Mouse (Mus musculus): ENCODE results near the gene Fars2. TPM values are rescaled to one million over a fixed set of nuclear protein-coding genes. Genes with fewer than 3 reads are reported as not detected.

Fars2 gene
- polyA plus RNA-seq, 1 experiment from 2014 or later, result 37.9 TPM

- DNase-seq, result no peak
- no peak overlapping the region for H3K4me2 ChIP-seq (ENCODE audit: low read depth, low read length)
- no peak for TF ChIP-seq CTCF (IDR thresholded peaks at IDR 0.05; ENCODE audit: low read depth)
- no peak for TF ChIP-seq EP300 (IDR thresholded peaks at IDR 0.05; ENCODE audit: low read depth)
Observed at GRCm38 (mm10) chr13:36562447-36563441, 445.5 kb downstream of the Fars2 start.

GRCm38 (mm10) chr13:36564764-36565315 lies 447.6 kb downstream of the Fars2 start:
- Histone ChIP-seq H3K9ac (replicated peaks) (no peak overlapping the region), H3K4me3 (ENCODE audit: low read depth, low read length) (no peak overlapping the region), H3K27ac (ENCODE audit: low read depth) (no peak overlapping the region), H3K36me3 (replicated peaks; ENCODE audit: insufficient read depth, low read length) (no peaks in the 10 kb centered on the region), H3K4me1 (ENCODE audit: insufficient read depth) (no peaks in the 10 kb centered on the region), H3K4me2 (ENCODE audit: low read depth, low read length) (no peak overlapping the region), H3K9me3 (ENCODE audit: low read length) (no peaks in the 10 kb centered on the region), H3K27me3 (ENCODE audit: insufficient read depth, low read length) (no peaks in the 10 kb centered on the region)
- no peak for DNase-seq
- 60% methylated on average over 6 of the region's 6 CpGs for WGBS (ENCODE audit: insufficient replicate concordance)
- no peak for TF ChIP-seq EP300 (IDR thresholded peaks at IDR 0.05; ENCODE audit: low read depth)
- TF ChIP-seq CTCF (IDR thresholded peaks at IDR 0.05; ENCODE audit: low read depth), result no peak
- ATAC-seq, result no peak

More at GRCm38 (mm10) chr13:36562447-36563441, 445.5 kb downstream of the Fars2 start:
- Histone ChIP-seq H3K9ac (replicated peaks) (no peak overlapping the region), H3K27me3 (ENCODE audit: insufficient read depth, low read length) (no peaks in the 10 kb centered on the region), H3K4me1 (ENCODE audit: insufficient read depth) (no peaks in the 10 kb centered on the region), H3K4me3 (ENCODE audit: low read depth, low read length) (no peak overlapping the region), H3K36me3 (replicated peaks; ENCODE audit: insufficient read depth, low read length) (no peaks in the 10 kb centered on the region), H3K27ac (ENCODE audit: low read depth) (no peak overlapping the region), H3K9me3 (ENCODE audit: low read length) (no peaks in the 10 kb centered on the region)
- ATAC-seq, result no peak
- 73% methylated on average over 16 of the region's 16 CpGs for WGBS (ENCODE audit: insufficient replicate concordance)

- H3K27ac ChIP-seq (ENCODE audit: low read depth), result no peak overlapping the region
- H3K36me3 ChIP-seq (replicated peaks; ENCODE audit: insufficient read depth, low read length), result no peaks in the 10 kb centered on the region
- no peak for ATAC-seq
Observed at GRCm38 (mm10) chr13:36576781-36577180, 459.6 kb downstream of the Fars2 start.

GRCm38 (mm10) chr13:36577916-36578568 lies 460.8 kb downstream of the Fars2 start:
- no peaks in the 10 kb centered on the region for H3K9me3 ChIP-seq (ENCODE audit: low read length)
- 0 out of 2 replicates have a peak, but pooled peaks cover 3% of the 10 kb centered on the region for H3K27me3 ChIP-seq (ENCODE audit: insufficient read depth, low read length)
- peaks cover 5% of the 10 kb centered on the region for H3K4me1 ChIP-seq (ENCODE audit: insufficient read depth)
- no peak overlapping the region; the same call in 1 of the 2 replicates for H3K4me3 ChIP-seq (ENCODE audit: low read depth, low read length)
- H3K9ac ChIP-seq (replicated peaks), result no peak overlapping the region
- 40% methylated on average over 7 of the region's 7 CpGs for WGBS (ENCODE audit: insufficient replicate concordance)
- peak; percentile 61 for ATAC-seq
- DNase-seq, result peak; percentile 20
- H3K4me2 ChIP-seq (ENCODE audit: low read depth, low read length), result no peak overlapping the region; the same call in 1 of the 2 replicates
- H3K27ac ChIP-seq (ENCODE audit: low read depth), result peak overlapping the region; percentile 88
- no peak for TF ChIP-seq CTCF (IDR thresholded peaks at IDR 0.05; ENCODE audit: low read depth)
- TF ChIP-seq EP300 (IDR thresholded peaks at IDR 0.05; ENCODE audit: low read depth), result no peak
- no peaks in the 10 kb centered on the region for H3K36me3 ChIP-seq (replicated peaks; ENCODE audit: insufficient read depth, low read length)

More at GRCm38 (mm10) chr13:36576781-36577180, 459.6 kb downstream of the Fars2 start:
- DNase-seq, result no peak
- H3K27me3 ChIP-seq (ENCODE audit: insufficient read depth, low read length), result 0 out of 2 replicates have a peak, but pooled peaks cover 3% of the 10 kb centered on the region
- whole genome bisulfite sequencing (ENCODE audit: insufficient replicate concordance), result 60% methylated on average over 4 of the region's 4 CpGs
- no peaks in the 10 kb centered on the region for H3K9me3 ChIP-seq (ENCODE audit: low read length)
- H3K4me1 ChIP-seq (ENCODE audit: insufficient read depth), result peaks cover 5% of the 10 kb centered on the region
- TF ChIP-seq EP300 (IDR thresholded peaks at IDR 0.05; ENCODE audit: low read depth) (no peak), CTCF (IDR thresholded peaks at IDR 0.05; ENCODE audit: low read depth) (no peak)
- H3K4me3 ChIP-seq (ENCODE audit: low read depth, low read length), result no peak overlapping the region
- H3K4me2 ChIP-seq (ENCODE audit: low read depth, low read length), result no peak overlapping the region
- no peak overlapping the region for H3K9ac ChIP-seq (replicated peaks)

GRCm38 (mm10) chr13:36578569-36579333 lies 461.5 kb downstream of the Fars2 start:
- 3% methylated on average over 41 of the region's 41 CpGs for WGBS (ENCODE audit: insufficient replicate concordance)
- peak overlapping the region; percentile 88 for H3K27ac ChIP-seq (ENCODE audit: low read depth)

More at GRCm38 (mm10) chr13:36578569-36579333, 461.5 kb downstream of the Fars2 start:
- peaks cover 10% of the 10 kb centered on the region for H3K4me1 ChIP-seq (ENCODE audit: insufficient read depth)
- no peaks in the 10 kb centered on the region for H3K36me3 ChIP-seq (replicated peaks; ENCODE audit: insufficient read depth, low read length)
- H3K9me3 ChIP-seq (ENCODE audit: low read length), result no peaks in the 10 kb centered on the region
- peak; percentile 55 for TF ChIP-seq CTCF (IDR thresholded peaks at IDR 0.05; ENCODE audit: low read depth)
- TF ChIP-seq EP300 (IDR thresholded peaks at IDR 0.05; ENCODE audit: low read depth), result no peak
- peak overlapping the region; percentile 57 for H3K9ac ChIP-seq (replicated peaks)
- H3K4me3 ChIP-seq (ENCODE audit: low read depth, low read length), result peak overlapping the region; percentile 44
- ATAC-seq (peak; percentile 95), DNase-seq (peak; percentile 77)
- H3K4me2 ChIP-seq (ENCODE audit: low read depth, low read length), result peak overlapping the region; percentile 64
- 0 out of 2 replicates have a peak, but pooled peaks cover 3% of the 10 kb centered on the region for H3K27me3 ChIP-seq (ENCODE audit: insufficient read depth, low read length)

Measured in liver, postnatal 0 days (tissue).